Mouse (Mus musculus): ENCODE data around the gene Fam107a.

The Fam107a gene

GRCm38 (mm10) chr14:8255076-8255729, 62.6 kb downstream of the Fam107a start:
- peak; percentile 85 for DNase-seq

GRCm38 (mm10) chr14:8251330-8251885, 66.4 kb downstream of the Fam107a start:
- DNase-seq: no peak

DNA sequence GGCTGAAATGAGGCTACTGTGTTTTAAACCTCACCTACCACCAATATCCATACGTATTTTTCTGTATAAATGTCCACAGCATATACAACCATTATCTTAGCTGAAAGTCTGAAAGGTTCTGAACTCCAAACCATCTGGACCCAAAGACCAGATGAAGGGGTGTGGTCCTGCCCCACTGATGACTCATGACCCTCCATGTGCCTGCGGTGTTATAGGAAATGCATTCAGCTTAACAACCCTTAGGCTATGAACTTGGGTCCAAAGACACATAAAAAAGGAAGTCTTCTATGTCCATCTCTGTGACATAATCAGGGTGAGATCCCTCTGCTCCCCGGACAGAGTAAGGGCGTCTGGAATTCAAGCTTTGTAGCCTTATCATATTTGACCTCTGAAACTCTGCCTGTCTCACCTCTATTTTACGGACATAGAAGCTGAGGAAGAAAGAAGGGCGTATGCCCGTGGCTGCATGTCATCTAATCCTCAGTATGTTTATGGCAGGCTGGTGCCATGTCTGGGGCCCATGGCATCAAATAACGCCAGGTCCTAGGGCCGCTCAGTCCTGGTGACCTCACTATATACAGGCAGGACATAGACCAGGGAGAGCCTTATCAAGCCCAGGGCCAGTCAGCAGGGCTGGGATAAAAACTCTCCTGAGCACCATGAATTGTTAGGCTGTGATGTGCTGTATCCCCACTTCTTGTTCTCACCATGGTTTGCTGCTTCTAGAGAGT, 67.5 kb downstream of the Fam107a start:
- DNase-seq: no peak

DNA sequence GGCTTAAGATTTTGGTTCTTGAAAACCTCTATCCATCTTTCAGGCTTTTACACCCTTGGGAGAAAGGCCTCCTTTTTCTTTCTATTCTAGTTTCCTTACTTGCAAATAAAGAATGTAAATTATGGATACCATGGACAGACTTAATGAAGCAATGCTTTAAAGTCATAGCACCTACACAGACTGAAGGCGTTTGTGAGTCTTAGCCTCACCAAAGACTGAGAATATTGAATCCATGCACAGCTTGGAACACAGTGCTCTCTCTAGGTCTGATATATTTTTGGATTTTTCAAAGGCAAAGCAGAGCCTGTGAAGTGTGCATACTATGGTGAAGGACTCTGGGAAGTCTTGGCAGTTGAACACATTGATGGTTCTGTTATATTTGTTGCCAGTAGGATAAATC, 68.6 kb downstream of the Fam107a start:
- DNase-seq: no peak

- no peak for DNase-seq
Observed at GRCm38 (mm10) chr14:8246878-8247277, 70.9 kb downstream of the Fam107a start.
